Mouse (Mus musculus): ENCODE data around the gene Lyrm9. TPM values are rescaled to one million over a fixed set of nuclear protein-coding genes. Genes with fewer than 3 reads are reported as not detected.

Lyrm9 gene
- total RNA-seq, 2 experiments from 2014 or later: 25.9 to 29.8 TPM

DNA sequence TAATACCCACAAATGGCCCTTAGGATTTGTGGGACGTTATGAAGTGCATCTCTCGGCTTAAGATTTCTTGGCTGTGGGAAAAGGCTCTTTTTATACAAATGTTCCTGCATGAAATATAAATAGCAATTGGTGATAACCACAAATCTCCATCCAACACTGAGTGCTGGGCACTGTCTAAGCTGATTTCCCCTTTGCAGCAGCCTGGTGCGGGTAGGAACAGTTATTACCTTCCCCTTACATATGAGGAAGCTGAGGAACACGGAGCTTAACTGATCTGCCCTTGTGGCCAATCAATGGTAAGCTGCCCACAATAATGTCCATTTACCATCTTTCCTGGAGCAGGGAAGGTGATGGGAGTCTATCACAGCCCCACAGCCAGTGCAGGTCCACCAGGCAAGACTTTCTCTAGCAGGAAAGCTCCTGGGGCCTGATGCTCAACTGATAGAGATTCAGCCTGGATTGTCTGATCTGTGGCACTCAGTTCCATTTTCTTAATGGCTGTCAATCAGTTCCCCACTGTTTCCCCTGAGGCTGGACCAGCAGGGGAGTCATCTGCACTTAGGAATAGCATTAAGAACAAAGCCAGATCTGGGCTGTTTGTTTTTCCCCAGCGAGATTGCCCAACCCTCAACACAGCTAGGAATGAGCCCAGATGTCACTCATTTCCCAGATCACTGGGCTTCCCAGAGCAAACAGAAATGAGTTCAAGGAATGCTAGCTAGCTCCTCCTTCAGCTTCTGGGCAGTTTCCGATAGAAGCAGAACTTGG, 18.9 kb upstream of the Lyrm9 start:
- no peak for DNase-seq (ENCODE audit: low spot score in 2 of 2)
- intact Hi-C loops (cut with DNase I): no loop called here

DNA sequence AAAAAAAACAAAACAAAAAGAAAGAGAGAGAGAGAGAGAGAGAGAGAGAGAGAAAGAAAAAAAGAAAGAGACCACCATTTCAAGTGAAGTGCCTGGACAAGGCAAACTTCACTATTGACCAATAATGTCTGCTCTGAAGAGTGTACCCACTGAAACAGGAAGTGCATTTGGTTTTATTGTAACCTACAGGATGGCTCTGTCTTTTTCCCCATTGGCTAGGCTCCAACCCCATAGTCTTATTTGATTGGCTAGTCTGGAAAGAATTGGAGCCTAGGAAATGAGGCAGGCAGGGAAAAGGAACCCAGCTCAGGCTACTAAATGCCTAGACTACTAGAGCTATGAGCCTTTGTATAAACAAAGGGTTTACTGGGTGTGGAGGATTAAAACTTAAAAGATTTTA, 17.0 kb upstream of the Lyrm9 start:
- intact Hi-C loops (cut with DNase I): no loop called here

GRCm38 (mm10) chr11:78814461-78814941, 11.9 kb upstream of the Lyrm9 start:
- intact Hi-C loops (cut with DNase I): no loop called here
- no peak for DNase-seq (ENCODE audit: low spot score in 2 of 2)

More for the DNA sequence above, 17.0 kb upstream of the Lyrm9 start:
- DNase-seq (ENCODE audit: low spot score in 2 of 2): no peak

DNA sequence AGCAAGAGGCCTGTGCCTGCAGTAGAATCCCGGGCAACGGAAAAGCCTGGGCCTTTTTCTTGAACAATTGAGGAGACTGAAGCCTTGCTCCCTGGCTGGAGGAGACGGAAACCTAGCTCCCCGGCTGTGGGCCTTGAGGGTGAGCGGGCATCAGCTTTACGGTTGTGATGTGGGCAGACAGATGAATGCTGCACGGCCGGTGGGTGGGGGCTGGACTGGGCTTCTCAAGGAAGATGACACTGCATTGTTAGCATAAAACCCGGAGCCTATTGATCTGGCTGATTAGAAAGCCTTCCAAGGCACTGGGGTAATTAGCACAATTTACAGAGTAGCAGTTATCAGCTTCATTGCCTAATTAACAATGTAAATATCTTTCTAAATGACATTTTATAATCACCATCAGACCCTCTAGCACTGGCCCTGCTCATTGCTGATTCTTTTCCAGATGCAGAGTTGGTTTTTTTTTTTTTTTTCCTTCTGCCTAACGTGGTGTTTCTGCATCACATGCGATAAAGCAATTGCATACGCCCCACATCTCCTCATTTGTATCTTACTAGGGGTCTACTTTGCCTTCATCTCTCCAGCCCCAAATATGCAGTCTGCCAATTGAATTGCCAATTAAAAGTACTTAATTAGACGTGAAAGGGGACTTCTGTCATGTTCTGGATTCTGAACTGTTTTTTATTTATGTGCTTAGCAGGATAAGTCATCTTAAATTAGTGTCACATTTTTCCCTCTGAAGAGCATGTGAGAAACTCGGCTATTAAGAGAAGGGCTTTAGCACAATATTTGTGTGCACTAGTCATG, 10.2 kb upstream of the Lyrm9 start:
- DNase-seq (ENCODE audit: low spot score in 2 of 2): no peak
- intact Hi-C loops (cut with DNase I): no loop called here

- no peak for DNase-seq (ENCODE audit: low spot score in 2 of 2)
- intact Hi-C loops (cut with DNase I): no loop called here
Measured at GRCm38 (mm10) chr11:78817311-78818022, 8.9 kb upstream of the Lyrm9 start.

GRCm38 (mm10) chr11:78820337-78821000, 5.9 kb upstream of the Lyrm9 start:
- no peak for DNase-seq (ENCODE audit: low spot score in 2 of 2)
- intact Hi-C loops (cut with DNase I): no loop called here

DNA sequence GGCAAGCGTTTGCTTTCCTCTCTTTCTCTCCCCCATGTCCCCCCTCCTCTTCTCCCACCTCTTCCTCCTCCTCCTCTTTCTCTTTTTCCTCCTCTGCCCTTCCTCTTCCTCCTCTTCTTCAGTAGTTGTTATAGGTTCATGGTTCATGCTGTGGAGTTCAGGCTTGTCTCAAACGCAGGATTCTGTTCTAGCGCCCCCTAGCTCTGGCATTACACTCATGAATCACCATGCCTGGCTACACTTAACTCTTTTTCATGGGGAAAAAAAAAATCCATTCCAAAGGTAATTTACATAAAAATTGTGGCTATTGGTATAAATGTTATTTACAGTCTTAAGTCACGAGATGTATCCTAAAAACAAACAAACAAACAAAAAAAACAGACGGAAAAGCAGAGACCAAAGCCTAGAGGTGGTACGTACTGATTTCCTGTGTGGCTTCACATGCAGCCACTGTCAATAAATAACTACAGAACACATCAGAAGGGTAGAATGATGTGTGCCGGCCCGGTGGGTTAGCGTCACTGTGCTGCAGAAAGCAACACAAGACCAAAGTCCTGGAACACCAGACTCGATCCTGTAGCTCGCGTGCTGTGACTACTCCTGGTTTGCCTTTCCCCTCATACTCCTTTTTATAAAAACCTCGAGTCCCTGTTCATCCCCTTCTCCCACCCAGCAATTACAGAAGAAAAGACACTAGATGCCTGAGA, 3.4 kb upstream of the Lyrm9 start:
- no peak for DNase-seq (ENCODE audit: low spot score in 2 of 2)
- intact Hi-C loops (cut with DNase I): no loop called here

DNA sequence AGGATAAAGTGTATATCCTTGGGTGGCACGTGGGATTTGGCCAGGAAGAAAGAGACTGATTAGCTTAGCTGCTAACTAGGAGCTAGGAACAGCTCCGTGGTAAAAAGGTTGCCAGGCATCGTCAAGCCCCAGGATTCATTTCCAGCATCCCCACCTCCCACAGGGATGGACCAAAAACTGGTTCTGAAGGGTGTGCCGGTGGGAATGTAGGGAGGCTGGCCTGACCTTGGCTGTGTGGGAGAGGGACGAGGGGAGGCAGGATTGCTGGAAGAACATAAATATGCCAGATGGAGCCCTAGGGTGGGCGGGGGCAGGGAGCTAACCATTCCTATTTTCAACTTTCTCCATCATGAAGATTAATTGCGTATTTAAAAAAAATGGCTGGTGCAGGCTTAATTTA, 1.2 kb downstream of the Lyrm9 start:
- intact Hi-C loops (cut with DNase I): loop anchor here (2.0 to 5.0 kb wide), 5 partner anchors 35 to 275 kb away; partner anchors contain the start of genes Ccnq, Nlk and Tmem97
- no peak for DNase-seq (ENCODE audit: low spot score in 2 of 2)

- intact Hi-C loops (cut with DNase I): loop anchor here (5.0 kb wide), 3 partner anchors 131 to 276 kb away; partner anchors contain the start of genes Nlk and Tmem97
- DNase-seq (ENCODE audit: low spot score in 2 of 2): no peak
Measured at GRCm38 (mm10) chr11:78828386-78828785, 2.0 kb downstream of the Lyrm9 start.

- intact Hi-C loops (cut with DNase I): loop anchor here (5.0 kb wide), 3 partner anchors 132 to 277 kb away; partner anchors contain the start of genes Nlk and Tmem97
- DNase-seq (ENCODE audit: low spot score in 2 of 2): no peak
Measured at GRCm38 (mm10) chr11:78829373-78829772, 3.0 kb downstream of the Lyrm9 start.

DNA sequence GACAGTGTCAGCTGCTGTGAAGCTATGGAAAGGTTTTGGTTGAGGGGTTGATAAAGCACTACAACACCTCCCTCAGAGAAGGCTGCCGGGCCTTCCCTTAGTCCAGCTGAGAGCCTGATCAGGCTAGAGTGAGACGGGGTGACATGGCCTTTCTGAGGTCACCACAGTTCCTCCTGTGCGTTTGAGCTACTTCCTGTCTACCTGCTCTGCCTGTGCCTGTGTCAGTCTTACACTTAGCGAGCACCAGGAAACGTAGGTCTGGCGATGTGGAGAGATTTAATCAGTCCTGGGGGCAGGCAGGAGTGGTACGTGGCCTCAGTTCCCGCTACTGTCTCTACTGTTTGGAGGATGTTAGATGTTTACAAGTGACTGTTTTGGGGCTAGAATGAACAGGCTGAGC, 3.8 kb downstream of the Lyrm9 start:
- DNase-seq (ENCODE audit: low spot score in 2 of 2): no peak
- intact Hi-C loops (cut with DNase I): no loop called here

DNA sequence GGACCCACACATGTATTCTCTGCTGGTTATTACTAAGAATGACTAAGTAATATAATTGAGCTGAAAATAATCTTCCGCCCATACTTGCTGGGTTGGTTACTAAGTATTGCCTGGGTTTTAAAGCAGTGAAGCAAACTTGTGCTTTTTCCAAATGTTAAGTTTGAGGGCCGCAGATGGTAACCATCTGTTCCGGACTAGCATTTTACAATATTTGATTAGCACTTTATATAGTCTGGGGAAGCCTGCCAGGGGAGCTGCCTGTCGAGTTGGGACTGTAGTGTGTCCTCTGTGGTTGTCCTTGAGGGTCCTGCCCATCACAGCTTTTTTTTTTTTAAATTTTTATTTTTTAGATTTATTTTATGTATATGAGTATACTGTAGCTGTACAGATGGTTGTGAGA, 5.3 kb downstream of the Lyrm9 start:
- DNase-seq (ENCODE audit: low spot score in 2 of 2): peak; percentile 65 to 69
- intact Hi-C loops (cut with DNase I): no loop called here

DNA sequence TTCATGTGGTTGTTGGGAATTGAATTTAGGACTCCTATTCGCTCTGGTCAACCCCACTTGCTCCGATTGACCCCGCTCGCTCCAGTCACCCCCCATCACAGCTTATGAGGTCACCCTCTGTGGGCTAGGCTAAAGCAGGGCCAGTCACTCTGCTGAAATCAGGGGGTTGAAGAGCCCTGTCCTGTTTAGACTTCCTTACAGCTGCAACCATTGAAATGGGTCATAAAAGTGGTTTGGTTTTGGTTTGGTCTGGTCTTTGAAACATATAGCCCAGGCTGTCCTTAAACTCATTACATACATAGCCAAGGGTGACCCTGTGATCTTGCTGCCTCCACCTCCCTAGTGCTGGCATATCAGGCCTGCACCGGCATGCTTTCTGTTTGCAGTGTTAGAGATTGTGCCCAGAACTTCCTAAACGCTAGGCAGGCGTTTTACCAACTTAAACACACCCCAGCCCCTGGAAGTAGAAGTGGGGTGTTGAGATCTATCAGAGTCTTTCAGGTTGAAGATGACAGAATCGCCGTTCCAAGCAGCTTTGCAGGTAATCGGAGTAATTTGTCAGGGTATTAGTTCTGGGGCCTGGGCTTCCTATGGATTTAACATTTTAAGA, 5.8 kb downstream of the Lyrm9 start:
- no peak for DNase-seq (ENCODE audit: low spot score in 2 of 2)
- intact Hi-C loops (cut with DNase I): no loop called here

- intact Hi-C loops (cut with DNase I): no loop called here
Measured at GRCm38 (mm10) chr11:78832816-78833314, 6.5 kb downstream of the Lyrm9 start.

GRCm38 (mm10) chr11:78836486-78836885, 10.1 kb downstream of the Lyrm9 start:
- no peak for DNase-seq (ENCODE audit: low spot score in 2 of 2)
- intact Hi-C loops (cut with DNase I): no loop called here

More at GRCm38 (mm10) chr11:78832816-78833314, 6.5 kb downstream of the Lyrm9 start:
- peak in 1 of 2 experiments; percentile 49 for DNase-seq (ENCODE audit: low spot score in 2 of 2)

GRCm38 (mm10) chr11:78837989-78838388, 11.6 kb downstream of the Lyrm9 start:
- intact Hi-C loops (cut with DNase I): loop anchor here (2.0 kb wide), 1 partner anchor 119 kb away; no protein-coding TSS in a partner anchor

GRCm38 (mm10) chr11:78839491-78839890, 13.1 kb downstream of the Lyrm9 start:
- intact Hi-C loops (cut with DNase I): loop anchor here (2.0 kb wide), 1 partner anchor 117 kb away; no protein-coding TSS in a partner anchor
- no peak for DNase-seq (ENCODE audit: low spot score in 2 of 2)

More at GRCm38 (mm10) chr11:78837989-78838388, 11.6 kb downstream of the Lyrm9 start:
- peak; percentile 58 to 74 for DNase-seq (ENCODE audit: low spot score in 2 of 2)

GRCm38 (mm10) chr11:78840141-78840540, 13.8 kb downstream of the Lyrm9 start:
- intact Hi-C loops (cut with DNase I): no loop called here

More at GRCm38 (mm10) chr11:78840141-78840540, 13.8 kb downstream of the Lyrm9 start:
- DNase-seq (ENCODE audit: low spot score in 2 of 2): no peak
